Mouse (Mus musculus) lung, embryonic 15.5 days (tissue): ENCODE data around the gene Itgb2. TPM values are rescaled to one million over a fixed set of nuclear protein-coding genes. Genes with fewer than 3 reads are reported as not detected.
A peak's percentile ranks its signal among the peaks of the same experiment; 100 is the strongest.

ENCODE experiments used
- ATAC-seq: fragments of 200-750 bp; cut with Nextera tagmentation; 2 replicates; pipeline ENCODE4 v1.8.0; 2017; ENCODE audit warnings: moderate number of reproducible peaks, borderline replicate concordance; ENCODE audit not compliant: low FRiP score, low TSS enrichment; ENCODE audit errors: extremely low read depth
- H3K27ac ChIP-seq: fragments of 300-500 bp; sonication (generic); 2 replicates; pipeline ENCODE4 v1.5.1; 2015; ENCODE audit warnings: moderate library complexity, mild to moderate bottlenecking, inconsistent platforms
- H3K27me3 ChIP-seq: fragments of 300-500 bp; sonication (generic); 2 replicates; pipeline ENCODE4 v1.6.1; 2015; ENCODE audit warnings: inconsistent platforms
- H3K36me3 ChIP-seq: fragments of 300-500 bp; sonication (generic); 2 replicates; pipeline ENCODE4 v1.6.1; 2015; ENCODE audit warnings: inconsistent platforms
- H3K4me1 ChIP-seq: fragments of 300-500 bp; sonication (generic); 2 replicates; pipeline ENCODE4 v1.6.1; 2015; ENCODE audit warnings: inconsistent platforms
- H3K4me2 ChIP-seq: fragments of 300-500 bp; sonication (generic); 2 replicates; pipeline ENCODE4 v1.6.1; 2015; ENCODE audit warnings: inconsistent platforms, mild to moderate bottlenecking, moderate library complexity
- H3K4me3 ChIP-seq: fragments of 300-500 bp; sonication (generic); 2 replicates; pipeline ENCODE4 v1.5.1; 2015; ENCODE audit warnings: mild to moderate bottlenecking, inconsistent platforms
- H3K9ac ChIP-seq: fragments of 300-500 bp; sonication (generic); 2 replicates; pipeline ENCODE4 v1.6.1; 2015; ENCODE audit warnings: inconsistent platforms
- H3K9me3 ChIP-seq: fragments of 300-500 bp; sonication (generic); 2 replicates; pipeline ENCODE4 v1.6.1; 2016; ENCODE audit warnings: inconsistent platforms
- whole genome bisulfite sequencing: fragments of 180-500 bp; shearing (Covaris S2); methylation state at CpG from one replicate; pipeline ENCODE4 v1.1.7; 2015; 5-methylcytosine and 5-hydroxymethylcytosine counted together
- polyA plus RNA-seq: library from polyadenylated mRNA; unstranded; fragments of >200 nt; fragmentation: Nextera tagmentation; extraction: Ambion mirVana; gene quantifications from 2 replicates; pipeline ENCODE4 v1.2.1, GENCODE M21; 2015

Gene Itgb2
- polyA plus RNA-seq, 1 experiment from 2014 or later: 5.3 TPM

DNA sequence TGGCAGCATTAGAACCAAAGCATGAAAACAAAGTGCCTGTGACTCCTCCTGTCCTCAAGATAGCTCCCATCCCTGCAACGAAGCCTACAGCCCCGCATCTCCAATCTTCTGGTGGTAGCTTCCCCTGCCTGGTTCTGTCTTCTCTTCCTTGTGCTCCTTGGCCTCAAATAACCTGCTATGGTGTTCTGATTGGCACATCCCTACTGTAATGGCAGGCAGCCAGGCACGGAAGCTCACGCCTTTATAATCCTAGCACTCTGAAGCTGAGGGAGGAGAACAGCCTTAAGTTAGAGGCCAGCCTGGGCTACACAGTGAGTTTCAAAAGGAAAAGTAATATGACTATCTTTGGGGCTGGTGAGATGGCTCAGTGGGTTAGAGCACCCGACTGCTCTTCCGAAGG lies 25.9 kb upstream of the Itgb2 start:
- H3K4me1 ChIP-seq: peaks cover 55% of the 10 kb centered on the region
- H3K27me3 ChIP-seq: no peaks in the 10 kb centered on the region
- WGBS: 76% methylated on average over 6 of the region's 6 CpGs
- no peak overlapping the region for H3K4me2 ChIP-seq
- no peaks in the 10 kb centered on the region for H3K9me3 ChIP-seq
- H3K36me3 ChIP-seq: 0 out of 2 replicates have a peak, but pooled peaks cover 34% of the 10 kb centered on the region
- peak overlapping the region; percentile 84 for H3K27ac ChIP-seq
- H3K4me3 ChIP-seq: no peak overlapping the region
- no peak for ATAC-seq
- no peak overlapping the region for H3K9ac ChIP-seq

DNA sequence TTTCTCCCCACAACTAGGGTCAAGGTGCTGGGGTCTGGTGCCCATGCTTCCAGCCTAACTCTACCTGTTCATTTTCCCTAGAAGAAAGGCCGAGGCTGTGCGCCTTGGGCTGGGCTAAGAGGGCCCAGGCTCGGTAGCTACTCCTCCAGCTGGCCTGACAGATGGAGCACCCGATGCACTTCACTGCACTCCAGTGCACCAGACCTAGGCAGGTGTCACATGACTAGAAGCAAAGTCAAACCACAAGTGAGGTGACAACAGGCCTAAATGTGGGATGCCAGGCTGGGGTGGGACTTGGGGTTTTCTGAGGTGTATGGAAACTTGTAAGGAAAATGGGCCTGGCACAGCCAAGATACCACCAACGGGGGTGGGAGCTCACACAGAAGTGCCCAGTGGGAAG lies 23.5 kb upstream of the Itgb2 start:
- peaks cover 43% of the 10 kb centered on the region for H3K4me1 ChIP-seq
- no peak overlapping the region for H3K4me3 ChIP-seq
- no peak for ATAC-seq
- H3K9me3 ChIP-seq: no peaks in the 10 kb centered on the region
- no peaks in the 10 kb centered on the region for H3K27me3 ChIP-seq
- H3K9ac ChIP-seq: no peak overlapping the region
- H3K4me2 ChIP-seq: no peak overlapping the region
- H3K27ac ChIP-seq: no peak overlapping the region
- WGBS: 84% methylated on average over 5 of the region's 5 CpGs
- H3K36me3 ChIP-seq: peaks cover 40% of the 10 kb centered on the region; the same call in 1 of the 2 replicates

DNA sequence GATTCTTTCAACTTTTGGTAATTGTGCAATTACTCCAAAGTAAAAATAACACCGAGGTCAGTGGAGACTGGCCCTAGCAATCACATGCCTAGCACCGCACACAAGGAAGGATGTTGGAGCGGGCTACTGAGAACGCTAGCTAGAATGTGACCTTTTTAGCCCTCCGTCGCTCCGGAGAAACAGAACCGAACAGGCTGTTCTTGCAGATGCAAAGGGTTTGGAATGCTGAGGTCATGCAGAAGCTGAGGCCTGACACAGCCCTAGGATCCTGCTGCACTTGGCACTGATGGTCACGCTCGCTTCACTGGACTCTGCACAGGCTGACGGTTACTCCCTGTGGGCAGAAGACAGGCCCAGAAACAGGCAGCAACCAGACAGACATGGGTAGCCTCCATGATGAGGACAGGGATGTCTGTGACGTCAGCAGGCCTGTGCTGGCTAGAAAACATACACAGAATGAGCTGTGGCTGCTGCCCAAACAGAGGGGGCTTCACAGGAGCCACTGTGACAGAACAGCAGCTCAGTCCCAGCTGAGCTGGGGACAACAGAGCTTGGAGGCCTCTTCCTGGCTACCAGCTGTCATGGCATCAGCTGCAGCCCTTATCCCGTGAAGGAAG lies 23.0 kb upstream of the Itgb2 start:
- Histone ChIP-seq H3K4me2 (no peak overlapping the region), H3K27me3 (no peaks in the 10 kb centered on the region), H3K36me3 (peaks cover 40% of the 10 kb centered on the region; the same call in 1 of the 2 replicates), H3K9ac (no peak overlapping the region), H3K4me1 (peaks cover 40% of the 10 kb centered on the region), H3K27ac (no peak overlapping the region), H3K9me3 (no peaks in the 10 kb centered on the region), H3K4me3 (no peak overlapping the region)
- WGBS: 71% methylated on average over 13 of the region's 13 CpGs
- ATAC-seq: no peak

DNA sequence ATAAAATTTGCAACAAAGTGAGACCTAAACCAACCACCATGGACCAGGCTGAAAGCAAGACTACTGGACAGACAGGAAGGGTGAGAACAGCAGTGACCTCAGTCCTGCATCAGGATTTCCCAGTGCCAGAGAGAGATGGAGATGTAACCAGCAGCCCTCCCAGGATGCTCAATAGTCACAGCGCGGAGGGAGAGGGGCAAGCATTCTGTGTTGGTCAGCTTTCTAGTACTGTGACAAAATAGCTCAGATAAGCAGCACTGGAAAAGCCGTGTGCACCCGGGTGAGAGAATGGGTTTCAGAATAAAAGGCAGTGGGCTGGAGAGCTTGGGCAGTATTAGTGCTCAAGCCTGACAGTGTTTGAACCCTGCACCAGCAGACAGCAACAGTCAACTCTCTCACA lies 22.3 kb upstream of the Itgb2 start:
- no peaks in the 10 kb centered on the region for H3K27me3 ChIP-seq
- no peaks in the 10 kb centered on the region for H3K9me3 ChIP-seq
- H3K27ac ChIP-seq: no peak overlapping the region
- H3K4me2 ChIP-seq: no peak overlapping the region
- no peak overlapping the region for H3K9ac ChIP-seq
- no peak for ATAC-seq
- H3K4me3 ChIP-seq: no peak overlapping the region
- H3K36me3 ChIP-seq: peaks cover 44% of the 10 kb centered on the region; the same call in 1 of the 2 replicates
- peaks cover 37% of the 10 kb centered on the region for H3K4me1 ChIP-seq
- 97% methylated on average over 4 of the region's 4 CpGs for WGBS

DNA sequence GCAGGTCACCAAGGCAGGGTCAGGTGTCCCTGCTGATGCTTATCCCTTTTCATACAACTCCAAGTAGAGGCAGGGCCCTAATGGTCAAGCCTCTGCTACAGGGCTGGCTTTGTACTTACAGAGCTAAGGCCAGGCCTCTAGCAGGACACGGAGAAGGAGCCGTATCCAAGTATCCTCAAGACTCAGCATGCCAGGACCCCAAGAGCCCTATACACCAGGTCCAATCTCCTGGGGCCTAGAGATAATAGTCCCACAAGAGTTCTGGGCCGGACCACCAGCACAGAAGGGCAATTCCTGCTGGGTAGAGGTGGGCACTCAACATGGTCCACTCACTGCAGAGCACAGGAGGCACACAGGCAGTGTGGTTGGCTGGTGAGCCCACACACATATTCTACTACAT lies 21.3 kb upstream of the Itgb2 start:
- Histone ChIP-seq H3K27me3 (no peaks in the 10 kb centered on the region), H3K4me3 (no peak overlapping the region), H3K4me1 (peaks cover 30% of the 10 kb centered on the region), H3K9ac (no peak overlapping the region), H3K36me3 (peaks cover 45% of the 10 kb centered on the region; the same call in 1 of the 2 replicates), H3K27ac (peak overlapping the region; percentile 54), H3K9me3 (no peaks in the 10 kb centered on the region), H3K4me2 (no peak overlapping the region)
- 94% methylated on average over 3 of the region's 3 CpGs for WGBS
- no peak for ATAC-seq

DNA sequence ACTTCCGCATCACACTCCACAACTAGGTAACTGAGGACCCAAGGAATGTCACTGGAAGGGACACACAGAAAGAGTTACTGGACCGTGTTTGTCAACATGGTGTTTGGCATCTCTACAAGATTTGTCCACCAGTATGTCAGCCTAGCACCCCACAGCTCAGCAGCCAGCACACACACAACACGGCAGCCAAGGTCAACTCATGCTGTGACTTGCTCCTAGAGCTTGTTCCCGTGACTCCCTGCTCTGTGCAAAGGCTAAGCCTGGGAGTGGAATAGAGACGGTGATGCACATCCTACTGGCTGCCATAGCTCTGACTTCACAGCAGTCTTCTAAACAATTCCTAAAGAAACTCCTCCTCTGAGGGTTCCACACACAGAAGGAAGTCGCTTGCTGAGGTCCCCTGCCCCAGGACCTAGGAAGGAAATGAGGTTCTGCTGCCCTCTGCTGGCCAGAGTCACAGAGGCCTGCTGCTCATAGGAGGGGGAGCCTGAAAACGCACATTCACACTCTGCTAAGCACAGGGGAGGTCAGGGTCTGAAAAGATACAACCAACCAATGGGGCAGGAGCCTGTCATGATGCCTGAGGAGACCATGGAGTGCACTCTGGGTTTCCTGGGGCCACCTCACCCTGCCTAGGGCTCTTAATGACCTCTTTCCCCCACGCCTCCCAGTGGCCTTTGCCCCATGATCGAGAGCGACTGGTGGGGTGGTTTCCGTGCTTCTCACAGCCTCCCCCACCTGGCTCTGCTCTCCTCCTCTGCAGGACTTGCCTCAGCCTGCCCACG lies 20.5 kb upstream of the Itgb2 start:
- peak overlapping the region; percentile 54 for H3K27ac ChIP-seq
- no peak overlapping the region for H3K9ac ChIP-seq
- no peaks in the 10 kb centered on the region for H3K27me3 ChIP-seq
- WGBS: 33% methylated on average over 12 of the region's 12 CpGs
- peak; percentile 88 for ATAC-seq
- H3K36me3 ChIP-seq: peaks cover 48% of the 10 kb centered on the region; the same call in 1 of the 2 replicates
- H3K9me3 ChIP-seq: no peaks in the 10 kb centered on the region
- no peak overlapping the region for H3K4me3 ChIP-seq
- no peak overlapping the region for H3K4me2 ChIP-seq
- H3K4me1 ChIP-seq: peaks cover 29% of the 10 kb centered on the region

DNA sequence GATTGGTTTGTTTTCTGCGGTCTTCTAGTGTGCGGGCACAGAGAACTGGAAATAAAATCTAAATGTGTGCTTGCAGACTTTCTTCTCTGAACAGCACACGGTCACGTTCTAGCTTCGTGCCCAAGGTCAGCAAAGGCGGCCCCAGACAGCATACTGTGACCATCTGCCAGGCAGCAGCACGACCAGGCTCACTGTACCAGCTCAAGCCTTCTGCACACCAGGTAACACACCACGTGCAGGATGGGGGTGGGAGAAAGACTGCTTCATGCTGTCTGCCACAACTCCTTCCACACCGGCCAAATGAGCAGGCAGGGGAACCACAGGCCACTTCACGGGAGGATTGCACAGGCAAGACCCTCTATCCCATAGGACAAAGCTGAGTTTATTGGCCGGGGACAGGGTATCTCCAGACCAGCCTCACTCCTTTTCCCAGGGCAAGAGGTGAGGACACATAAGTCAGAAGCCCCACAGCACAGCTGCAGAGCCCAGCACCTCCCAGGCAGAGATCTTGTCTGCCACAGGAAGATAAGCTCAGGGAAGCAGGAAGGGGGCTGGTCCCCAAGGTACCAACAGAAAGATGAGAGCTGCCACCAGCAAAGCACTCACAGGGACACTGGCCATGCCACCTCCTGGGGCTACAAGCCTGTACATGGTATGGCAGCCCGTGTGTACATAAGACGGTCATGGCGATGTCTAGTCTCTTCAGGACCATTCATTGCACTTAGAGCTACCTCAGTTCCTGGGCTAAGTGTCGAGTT lies 19.6 kb upstream of the Itgb2 start:
- Histone ChIP-seq H3K4me3 (no peak overlapping the region), H3K36me3 (peaks cover 47% of the 10 kb centered on the region; the same call in 1 of the 2 replicates), H3K27me3 (no peaks in the 10 kb centered on the region), H3K4me1 (peaks cover 35% of the 10 kb centered on the region), H3K4me2 (no peak overlapping the region), H3K27ac (peak overlapping the region; percentile 31; the same call in 1 of the 2 replicates), H3K9ac (no peak overlapping the region), H3K9me3 (no peaks in the 10 kb centered on the region)
- 76% methylated on average over 15 of the region's 15 CpGs for WGBS
- ATAC-seq: no peak; the same call in 1 of the 2 replicates

DNA sequence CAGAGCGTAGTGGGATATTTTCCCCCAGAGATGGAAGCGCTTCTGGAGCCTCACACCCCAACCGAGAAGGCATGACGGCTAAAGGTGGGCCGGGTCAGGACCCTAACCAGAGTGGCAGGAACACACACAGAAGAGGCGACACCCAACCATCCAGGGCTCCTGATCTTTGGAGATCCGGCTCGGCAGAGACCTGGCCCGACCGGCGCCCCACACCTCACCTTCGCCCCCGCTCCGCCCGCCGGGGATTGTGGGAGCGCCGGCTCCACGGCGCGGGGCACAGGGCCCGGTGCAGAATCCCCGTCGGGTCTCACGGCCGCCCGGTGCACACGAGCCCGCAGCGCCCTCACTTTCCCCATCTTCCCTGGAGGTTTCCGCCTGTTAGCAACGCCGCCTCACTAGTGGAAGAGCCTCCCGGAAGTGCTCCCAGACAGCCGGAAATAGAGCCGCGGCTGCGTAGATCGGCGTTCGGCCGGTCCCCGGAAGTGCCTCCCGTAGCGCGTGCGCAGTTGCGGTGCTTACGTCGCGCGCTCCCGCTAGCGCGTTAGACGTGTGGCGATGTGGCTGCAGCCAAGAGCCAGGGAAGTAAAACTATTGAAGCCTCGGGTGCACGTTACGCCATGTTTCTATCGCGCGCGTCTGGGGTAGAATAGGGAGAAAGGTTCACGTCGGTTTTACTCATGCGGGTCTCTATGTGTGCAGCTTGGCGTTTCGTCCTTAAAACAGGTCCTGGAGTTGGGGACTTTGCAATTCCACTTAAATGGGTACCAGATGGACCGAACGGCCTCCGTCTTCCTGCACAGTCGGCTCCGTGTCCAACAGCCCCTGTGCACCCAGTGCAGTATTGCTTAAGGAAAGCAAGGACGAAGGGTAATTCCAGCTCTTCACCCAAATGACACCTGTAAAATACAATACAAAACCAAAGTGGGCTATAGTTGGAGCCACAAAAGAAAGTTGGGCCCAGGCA lies 14.4 kb upstream of the Itgb2 start, which contains the start of gene Fam207a:
Fam207a (minus strand) TSS at position 401 of the 964 bp plus-strand sequence.
- no peaks in the 10 kb centered on the region for H3K27me3 ChIP-seq
- no peaks in the 10 kb centered on the region for H3K9me3 ChIP-seq
- ATAC-seq: peak; percentile 87
- H3K9ac ChIP-seq: peak within 1 kb of the TSS; percentile 81
- H3K27ac ChIP-seq: peak within 1 kb of the TSS; percentile 72
- peak within 1 kb of the TSS; percentile 81 for H3K4me3 ChIP-seq
- WGBS: under 1% methylated on average over 75 of the region's 75 CpGs
- H3K36me3 ChIP-seq: peaks cover 28% of the 10 kb centered on the region; the same call in 1 of the 2 replicates
- H3K4me1 ChIP-seq: peaks cover 20% of the 10 kb centered on the region
- peak within 1 kb of the TSS; percentile 80 for H3K4me2 ChIP-seq

DNA sequence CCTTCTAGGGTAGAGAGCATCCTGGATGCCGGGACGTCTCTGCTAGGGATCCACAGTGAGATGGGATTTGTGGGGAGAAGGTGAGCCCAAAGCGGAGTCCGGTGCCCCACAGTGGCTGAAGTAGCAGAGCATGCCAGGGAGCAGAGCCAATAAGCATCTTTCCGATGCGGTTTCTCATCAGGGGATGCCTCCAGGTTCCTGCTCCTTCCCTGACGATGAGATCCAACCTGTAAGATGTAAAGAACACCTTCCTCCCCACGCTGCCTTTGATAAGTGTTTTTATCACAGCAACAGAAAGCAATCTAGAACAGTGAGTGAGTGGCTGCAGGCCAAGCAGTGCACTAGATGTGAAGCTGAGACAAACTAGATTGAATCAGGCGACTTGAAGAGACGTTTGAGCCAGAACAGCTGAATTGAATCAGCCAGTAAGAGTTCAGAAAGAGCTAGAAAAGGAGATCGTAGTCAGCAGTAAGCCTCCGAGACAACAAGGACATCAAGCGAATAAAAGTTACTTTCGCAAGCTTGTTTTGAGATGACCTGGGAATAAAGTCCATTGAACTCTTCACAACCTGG lies 13.6 kb upstream of the Itgb2 start:
- Histone ChIP-seq H3K27ac (peak overlapping the region; percentile 72), H3K9ac (peak overlapping the region; percentile 81), H3K27me3 (no peaks in the 10 kb centered on the region), H3K36me3 (peaks cover 20% of the 10 kb centered on the region; the same call in 1 of the 2 replicates), H3K9me3 (no peaks in the 10 kb centered on the region), H3K4me3 (peak overlapping the region; percentile 81), H3K4me2 (peak overlapping the region; percentile 80), H3K4me1 (peaks cover 20% of the 10 kb centered on the region)
- 31% methylated on average over 14 of the region's 14 CpGs for WGBS
- ATAC-seq: no peak

DNA sequence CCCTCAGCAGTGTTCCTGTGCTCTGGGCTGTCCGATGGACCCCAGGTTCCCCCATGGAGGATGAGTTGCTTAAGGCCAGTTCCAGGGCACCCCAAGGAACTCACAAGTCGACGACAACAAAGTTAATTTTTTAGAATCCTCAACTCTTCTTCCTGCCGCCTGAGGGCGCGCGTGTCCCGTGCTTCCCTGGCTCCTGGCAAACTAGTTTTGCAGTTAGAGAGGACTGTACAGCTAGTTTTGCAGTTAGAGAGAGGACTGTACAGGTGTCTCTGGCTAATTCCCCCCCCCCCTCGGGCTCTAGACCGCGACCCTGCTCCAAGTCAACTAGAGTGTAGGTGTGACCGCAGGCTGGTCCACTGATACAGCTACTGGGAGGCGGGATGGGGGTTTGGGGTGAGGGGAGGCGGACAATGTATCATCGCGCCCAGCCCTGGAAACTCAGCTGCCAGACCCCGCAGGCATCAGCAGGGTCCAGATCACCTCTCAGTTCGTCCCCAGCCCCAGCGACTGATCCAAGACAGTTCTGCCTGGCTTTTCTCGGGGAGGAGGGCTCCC lies 12.9 kb upstream of the Itgb2 start:
- Histone ChIP-seq H3K9me3 (no peaks in the 10 kb centered on the region), H3K36me3 (peaks cover 14% of the 10 kb centered on the region; the same call in 1 of the 2 replicates), H3K4me2 (peak overlapping the region; percentile 80), H3K9ac (peak overlapping the region; percentile 81; the same call in 1 of the 2 replicates), H3K4me3 (no peak overlapping the region), H3K4me1 (peaks cover 21% of the 10 kb centered on the region), H3K27ac (peak overlapping the region; percentile 72; the same call in 1 of the 2 replicates), H3K27me3 (no peaks in the 10 kb centered on the region)
- WGBS: 21% methylated on average over 20 of the region's 20 CpGs
- ATAC-seq: no peak
